Mouse (Mus musculus) ES-Bruce4 (cell line): ENCODE data around the gene Cntn6. TPM values are rescaled to one million over a fixed set of nuclear protein-coding genes. Genes with fewer than 3 reads are reported as not detected.

Experiments used
- H3K27ac ChIP-seq: 2 replicates; pipeline ENCODE4 v1.5.1; 2012; ENCODE audit warnings: low read length, inconsistent platforms; ENCODE audit not compliant: insufficient read depth
- H3K27me3 ChIP-seq: 2 replicates; pipeline ENCODE4 v1.6.1; 2012; ENCODE audit warnings: mild to moderate bottlenecking, low read length, inconsistent platforms; ENCODE audit not compliant: control insufficient read depth, poor library complexity, insufficient read depth, severe bottlenecking
- H3K36me3 ChIP-seq: 2 replicates; pipeline ENCODE4 v1.6.1; 2012; ENCODE audit warnings: inconsistent platforms, mild to moderate bottlenecking, low read length, moderate library complexity; ENCODE audit not compliant: control insufficient read depth, poor library complexity, insufficient read depth, severe bottlenecking
- H3K4me1 ChIP-seq: one replicate; pipeline ENCODE4 v1.8.1; 2011; ENCODE audit warnings: low read length; ENCODE audit not compliant: control insufficient read depth, insufficient read depth
- H3K4me3 ChIP-seq: 2 replicates; pipeline ENCODE4 v1.5.1; 2011; ENCODE audit warnings: low read depth, mild to moderate bottlenecking, low read length
- H3K9ac ChIP-seq: 2 replicates; pipeline ENCODE4 v1.6.1; 2012; ENCODE audit warnings: low read depth, mild to moderate bottlenecking, inconsistent platforms; ENCODE audit not compliant: poor library complexity, severe bottlenecking
- H3K9me3 ChIP-seq: replicated peaks from 2 replicates; pipeline ENCODE4 v1.6.1; 2012; ENCODE audit warnings: mild to moderate bottlenecking, low read length, inconsistent platforms; ENCODE audit not compliant: control insufficient read depth, poor library complexity, insufficient read depth, severe bottlenecking
- POLR2A ChIP-seq: IDR thresholded peaks from one replicate; pipeline ENCODE4 v1.8.1; 2011; ENCODE audit warnings: low read length; ENCODE audit not compliant: insufficient read depth
- polyA plus RNA-seq: library from polyadenylated mRNA; stranded (reverse); fragments of >200 nt; gene quantifications from 2 replicates; pipeline ENCODE4 v1.2.4, GENCODE M21; 2011; ENCODE audit warnings: low read depth; ENCODE audit not compliant: missing spikeins, insufficient read depth, insufficient read length

The Cntn6 gene
- polyA plus RNA-seq, 1 experiment = not detected

GRCm38 (mm10) chr6:104885829-104886228 lies 393.2 kb downstream of the Cntn6 start:
- no peak overlapping the region for H3K9ac ChIP-seq
- TF ChIP-seq POLR2A = no peak
- H3K4me1 ChIP-seq = no peaks in the 10 kb centered on the region
- H3K36me3 ChIP-seq = no peaks in the 10 kb centered on the region
- no peak overlapping the region for H3K27ac ChIP-seq
- no peak overlapping the region for H3K4me3 ChIP-seq
- H3K27me3 ChIP-seq = no peaks in the 10 kb centered on the region
- H3K9me3 ChIP-seq = no peaks in the 10 kb centered on the region

DNA sequence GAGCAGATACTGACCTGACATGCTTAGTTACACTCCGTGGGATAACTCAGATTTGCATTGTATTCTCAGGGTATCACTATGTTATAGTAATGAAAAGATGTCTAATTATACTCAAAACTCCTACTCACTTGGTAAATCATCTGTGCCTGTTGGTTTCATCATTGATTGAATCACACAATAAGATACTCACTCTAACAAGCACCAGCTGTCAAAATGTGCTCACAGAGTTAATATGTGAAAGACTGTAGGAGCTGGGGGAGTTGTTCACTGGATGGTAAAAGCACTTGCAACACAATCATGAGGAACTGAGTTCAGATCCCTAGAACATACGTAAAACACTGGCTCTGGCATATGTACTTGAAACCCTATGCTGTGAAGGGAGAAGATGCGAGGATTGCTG lies 398.5 kb downstream of the Cntn6 start:
- Histone ChIP-seq H3K27me3 (no peaks in the 10 kb centered on the region), H3K4me1 (no peaks in the 10 kb centered on the region), H3K36me3 (no peaks in the 10 kb centered on the region), H3K27ac (no peak overlapping the region), H3K9me3 (no peaks in the 10 kb centered on the region), H3K9ac (no peak overlapping the region), H3K4me3 (no peak overlapping the region)
- no peak for TF ChIP-seq POLR2A
